19 mouse cellular contexts compared by ENCODE assay signal in the genomic region with DNA sequence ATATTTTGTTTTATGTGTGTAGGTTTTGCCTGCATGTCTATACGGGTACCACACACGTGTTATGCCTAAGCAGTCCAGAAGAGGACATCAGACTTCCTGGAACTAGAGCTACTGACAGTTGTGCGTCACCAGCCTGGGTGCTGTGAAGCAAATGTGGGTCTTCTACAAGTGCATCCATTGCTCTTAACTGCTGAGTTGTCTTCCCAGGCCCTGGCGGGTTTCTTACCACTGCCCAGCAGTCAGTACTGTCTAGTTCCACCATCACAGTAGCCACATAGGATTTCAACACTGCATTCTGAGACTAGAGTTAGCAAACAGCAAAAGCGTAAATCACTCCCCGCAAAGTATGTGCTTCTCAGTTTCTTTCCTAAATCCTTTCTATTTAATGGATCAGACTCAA.
A peak's percentile ranks its signal among the peaks of the same experiment; 100 is the strongest.
DNase-seq lines count a peak whose midpoint lies in the region; ATAC-seq and TF ChIP-seq lines count a peak whose summit lies in the region.
"Had no signal": no experiment of that assay in that cellular context is flagged by ENCODE, and none has a peak within 500 bp of the region (broad histone marks: within the 10 kb centered on the region; RNA-seq: fewer than 3 reads in every experiment).

No protein-coding gene starts in this region.

- H3K4me3 ChIP-seq in midbrain, embryonic 11.5 days (ENCODE audit: low read depth, low read length) = no peak overlapping the region
- H3K4me3 ChIP-seq in midbrain, postnatal 0 days (ENCODE audit: low read depth, low read length) = no peak overlapping the region

- 94% methylated on average over 6 of the region's 6 CpGs for WGBS in midbrain, embryonic 11.5 days
- WGBS in midbrain, postnatal 0 days = 95% methylated on average over 6 of the region's 6 CpGs

- no peaks in the 10 kb centered on the region for H3K4me1 ChIP-seq in midbrain, embryonic 11.5 days (ENCODE audit: control insufficient read depth, insufficient read depth, low read length)
- H3K4me1 ChIP-seq in midbrain, postnatal 0 days (ENCODE audit: insufficient read depth, low read length) = no peaks in the 10 kb centered on the region

- no peak overlapping the region for H3K4me2 ChIP-seq in midbrain, embryonic 11.5 days
- no peak overlapping the region for H3K4me2 ChIP-seq in midbrain, postnatal 0 days (ENCODE audit: low read depth, low read length, poor library complexity, severe bottlenecking)

- no peaks in the 10 kb centered on the region for H3K36me3 ChIP-seq in midbrain, embryonic 11.5 days (ENCODE audit: control insufficient read depth, insufficient read depth, low read length)
- H3K36me3 ChIP-seq in midbrain, postnatal 0 days (ENCODE audit: insufficient read depth, low read length) = no peaks in the 10 kb centered on the region
- H3K36me3 ChIP-seq: G1E had no signal

- peak; percentile 64 for DNase-seq in heart, adult 11 months
- DNase-seq in heart, postnatal 4 days = no peak
- peak; percentile 68 for DNase-seq in midbrain, embryonic 11.5 days (ENCODE audit: low spot score, missing footprints)
- no peak for DNase-seq in midbrain, postnatal 0 days (ENCODE audit: low spot score)
- DNase-seq: adrenal gland, adult 2 months; adrenal gland, adult 8-10 months; adrenal gland, postnatal 10 days; adrenal gland, postnatal 14 days; adrenal gland, postnatal 25 days; adrenal gland, postnatal 36 days; B cell, adult 2 months; cerebellum, adult 11 months; cerebellum, adult 11-12 months; cerebellum, adult 18-20 months had no signal

- no peak for ATAC-seq in midbrain, embryonic 11.5 days (ENCODE audit: low FRiP score)
- ATAC-seq in midbrain, postnatal 0 days (ENCODE audit: low FRiP score) = no peak
- ATAC-seq: activated CD4-positive, CD25-positive, alpha-beta regulatory T cell, adult 4 months; CD4-positive, CD25-positive, alpha-beta regulatory T cell, adult 4 months; Patski had no signal

- no peaks in the 10 kb centered on the region for H3K27me3 ChIP-seq in midbrain, embryonic 11.5 days (ENCODE audit: control insufficient read depth, insufficient read depth, low read length)
- H3K27me3 ChIP-seq in midbrain, postnatal 0 days (ENCODE audit: insufficient read depth, low read length) = no peaks in the 10 kb centered on the region
- H3K27me3 ChIP-seq: CH12.LX, Patski had no signal

- no peak overlapping the region for H3K9ac ChIP-seq in midbrain, embryonic 11.5 days (ENCODE audit: low read length)
- no peak overlapping the region for H3K9ac ChIP-seq in midbrain, postnatal 0 days (replicated peaks; ENCODE audit: low read length, poor library complexity, severe bottlenecking)

- H3K27ac ChIP-seq in midbrain, embryonic 11.5 days (ENCODE audit: low read depth, low read length) = no peak overlapping the region
- H3K27ac ChIP-seq in midbrain, postnatal 0 days (ENCODE audit: low read depth, low read length) = no peak overlapping the region

- no peak for TF ChIP-seq CTCF in midbrain, postnatal 0 days (IDR thresholded peaks at IDR 0.05)

- no peaks in the 10 kb centered on the region for H3K9me3 ChIP-seq in midbrain, embryonic 11.5 days (ENCODE audit: control insufficient read depth, low read length)
- H3K9me3 ChIP-seq in midbrain, postnatal 0 days (ENCODE audit: low read length) = no peaks in the 10 kb centered on the region

Comparison
In these comparisons a context has a peak if more than half of its experiments do, and no peak if none do; other contexts are left out.
1. DNase-seq: peak in heart, adult 11 months (single experiment) and midbrain, embryonic 11.5 days (single experiment); none in heart, postnatal 4 days (single experiment) and midbrain, postnatal 0 days (single experiment).